Mouse (Mus musculus): ENCODE measurements around the gene Mmadhc. TPM values are rescaled to one million over a fixed set of nuclear protein-coding genes. Genes with fewer than 3 reads are reported as not detected.

The Mmadhc gene
- polyA plus RNA-seq, 1 experiment from 2014 or later = 150 TPM

- Histone ChIP-seq H3K36me3 (no peaks in the 10 kb centered on the region), H3K27me3 (replicated peaks) (no peaks in the 10 kb centered on the region), H3K4me3 (replicated peaks) (no peak overlapping the region), H3K4me2 (replicated peaks) (no peak overlapping the region), H3K4me1 (replicated peaks) (no peaks in the 10 kb centered on the region), H3K9me3 (no peaks in the 10 kb centered on the region), H3K27ac (no peak overlapping the region), H3K9ac (no peak overlapping the region)
- 81% methylated on average over 5 of the region's 5 CpGs for WGBS
- ATAC-seq = no peak
These were observed 41.6 kb downstream of the Mmadhc start for GRCm38 (mm10) chr2:50254955-50255354.

- H3K4me1 ChIP-seq (replicated peaks) = no peaks in the 10 kb centered on the region
- no peak overlapping the region for H3K4me3 ChIP-seq (replicated peaks)
- H3K9ac ChIP-seq = no peak overlapping the region
- no peak overlapping the region for H3K27ac ChIP-seq
- H3K9me3 ChIP-seq = no peaks in the 10 kb centered on the region
- H3K4me2 ChIP-seq (replicated peaks) = no peak overlapping the region
- WGBS = 78% methylated on average over 3 of the region's 3 CpGs
- H3K36me3 ChIP-seq = no peaks in the 10 kb centered on the region
- H3K27me3 ChIP-seq (replicated peaks) = no peaks in the 10 kb centered on the region
- ATAC-seq = no peak
These were observed 48.0 kb downstream of the Mmadhc start for GRCm38 (mm10) chr2:50248551-50248950.

GRCm38 (mm10) chr2:50233491-50233890, 63.1 kb downstream of the Mmadhc start:
- Histone ChIP-seq H3K27ac (no peak overlapping the region), H3K4me1 (replicated peaks) (no peaks in the 10 kb centered on the region), H3K4me2 (replicated peaks) (no peak overlapping the region), H3K4me3 (replicated peaks) (no peak overlapping the region), H3K9ac (no peak overlapping the region), H3K36me3 (no peaks in the 10 kb centered on the region), H3K9me3 (no peaks in the 10 kb centered on the region), H3K27me3 (replicated peaks) (no peaks in the 10 kb centered on the region)
- ATAC-seq = no peak
- WGBS = 73% methylated on average over 8 of the region's 8 CpGs

Other genes with a start within 250 kb of the Mmadhc start
- 11.9 and 17.2 TPM in 2 replicates for gene Lypd6, start 230.4 kb downstream of the Mmadhc start, polyA plus RNA-seq (2015; fragmentation: Nextera tagmentation; extraction: Ambion mirVana)

All from intestine, embryonic 15.5 days (tissue).